Mouse (Mus musculus) hindbrain, postnatal 0 days (tissue): ENCODE measurements at regions not wholly inside any gene's neighbourhood (a gene's known extent, or its start where the extent isn't known, plus 50 kb on each side); places are given as distances from the start of the nearest gene placed in this dataset.

Experiments
- ATAC-seq: fragments of 200-750 bp; cut with Nextera tagmentation; 2 replicates; pipeline ENCODE4 v1.8.0; 2017; ENCODE audit warnings: mild to moderate bottlenecking, moderate TSS enrichment, moderate library complexity
- DNase-seq: peaks from one replicate; pipeline ENCODE4 v3.0.0-alpha.2; 2015; ENCODE audit warnings: low spot score
- H3K27ac ChIP-seq: fragments of 300-500 bp; sonication (generic); 2 replicates; pipeline ENCODE4 v1.5.1; 2014; ENCODE audit warnings: mild to moderate bottlenecking
- H3K27me3 ChIP-seq: fragments of 300-500 bp; sonication (generic); 2 replicates; pipeline ENCODE4 v1.6.1; 2014; ENCODE audit warnings: low read length, mixed read lengths; ENCODE audit not compliant: insufficient read depth
- H3K36me3 ChIP-seq: fragments of 300-500 bp; sonication (generic); 2 replicates; pipeline ENCODE4 v1.6.1; 2014; ENCODE audit warnings: low read length, mixed read lengths; ENCODE audit not compliant: insufficient read depth
- H3K4me1 ChIP-seq: fragments of 300-500 bp; sonication (generic); 2 replicates; pipeline ENCODE4 v1.6.1; 2014; ENCODE audit warnings: antibody characterized with exemption, low read length, mixed read lengths; ENCODE audit not compliant: insufficient read depth
- H3K4me2 ChIP-seq: fragments of 300-500 bp; sonication (generic); 2 replicates; pipeline ENCODE4 v1.6.1; 2014; ENCODE audit warnings: low read depth, mild to moderate bottlenecking, low read length, moderate library complexity, mixed read lengths
- H3K4me3 ChIP-seq: fragments of 300-500 bp; sonication (generic); 2 replicates; pipeline ENCODE4 v1.5.1; 2014; ENCODE audit warnings: low read length
- H3K9ac ChIP-seq: fragments of 300-500 bp; sonication (generic); replicated peaks from 2 replicates; pipeline ENCODE4 v1.6.1; 2014; ENCODE audit warnings: mild to moderate bottlenecking, low read length, moderate library complexity, mixed read lengths
- H3K9me3 ChIP-seq: fragments of 300-500 bp; sonication (generic); 2 replicates; pipeline ENCODE4 v1.6.1; 2016; ENCODE audit warnings: low read length, mixed read lengths
- CTCF ChIP-seq: IDR thresholded peaks from 2 replicates; pipeline ENCODE4 v1.5.1; 2016; ENCODE audit warnings: antibody characterized with exemption, control low read depth, low read depth
- WGBS: fragments of 180-500 bp; shearing (Covaris S2); extraction: QIAGEN DNeasy Blood & Tissue Kit; methylation state at CpG from one replicate; pipeline ENCODE4 v1.1.7; 2014; 5-methylcytosine and 5-hydroxymethylcytosine counted together

DNA sequence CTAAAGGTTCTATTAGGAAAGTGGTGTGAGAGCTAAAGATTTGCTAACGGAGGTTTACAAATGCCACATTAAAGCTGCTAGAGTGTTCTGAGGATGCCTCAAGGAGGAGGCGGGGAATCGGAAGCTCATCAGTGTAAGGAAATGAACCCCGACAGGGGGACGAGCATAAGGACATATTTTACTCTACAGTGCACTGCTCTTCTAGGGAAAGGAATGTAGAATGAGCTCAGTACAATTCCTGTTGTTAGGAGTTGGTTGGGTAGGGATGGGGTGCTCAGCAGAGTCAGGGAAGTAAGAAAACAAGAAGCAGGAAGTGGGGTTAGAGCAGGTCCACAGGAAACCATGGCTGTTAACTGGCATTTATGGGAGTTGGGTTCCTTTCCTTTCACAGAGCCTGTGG is 54.6 kb downstream of the Mex3b start:
- Histone ChIP-seq H3K27ac (no peak overlapping the region), H3K9ac (no peak overlapping the region), H3K4me2 (no peak overlapping the region), H3K4me3 (no peak overlapping the region), H3K36me3 (no peaks in the 10 kb centered on the region), H3K9me3 (no peaks in the 10 kb centered on the region), H3K4me1 (no peaks in the 10 kb centered on the region), H3K27me3 (no peaks in the 10 kb centered on the region)
- ATAC-seq (no peak), DNase-seq (no peak)
- TF ChIP-seq CTCF = no peak
- WGBS = 65% methylated on average over 5 of the region's 5 CpGs

DNA sequence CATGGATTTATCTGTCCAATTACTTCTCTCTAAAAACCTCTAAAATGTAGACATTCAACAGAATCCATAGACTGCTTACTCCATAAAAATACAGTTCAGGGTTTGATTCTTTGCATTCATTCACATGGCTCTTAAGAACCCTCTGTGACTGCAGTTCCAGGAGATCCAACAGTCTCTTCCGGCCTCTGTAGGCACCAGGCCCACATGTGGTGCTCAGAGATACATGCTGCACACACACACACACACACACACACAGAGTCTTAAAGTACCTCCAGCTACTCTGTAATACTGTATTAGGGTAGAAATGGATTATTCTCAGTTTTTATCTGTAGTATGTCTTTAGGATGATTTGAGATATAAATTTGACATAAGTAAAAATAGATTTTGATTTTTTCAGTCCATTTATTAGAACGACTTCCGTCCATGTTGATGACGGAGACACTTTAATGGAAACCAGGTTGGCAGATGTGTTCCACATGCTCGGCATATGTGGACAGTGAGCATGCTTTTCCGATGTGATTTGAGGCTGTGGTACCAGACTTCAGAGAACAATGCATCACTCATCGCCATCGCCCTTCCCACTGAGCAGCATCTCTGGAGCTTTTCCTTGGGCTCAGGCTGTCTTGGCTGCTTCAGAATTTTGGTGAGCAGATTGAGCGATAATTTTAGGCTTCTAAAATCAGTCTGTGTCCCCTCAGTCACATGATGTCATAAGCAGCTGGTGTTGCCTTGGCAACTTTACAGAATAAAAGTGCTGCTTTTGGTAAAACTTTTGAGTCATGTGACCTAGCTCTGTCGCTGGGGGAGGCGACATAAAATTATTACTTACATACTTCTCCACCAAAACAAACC is 56.3 kb downstream of the Mex3b start:
- no peaks in the 10 kb centered on the region for H3K9me3 ChIP-seq
- H3K4me2 ChIP-seq = no peak overlapping the region
- no peak for DNase-seq
- 79% methylated on average over 11 of the region's 11 CpGs for WGBS
- H3K36me3 ChIP-seq = no peaks in the 10 kb centered on the region
- no peak overlapping the region for H3K4me3 ChIP-seq
- no peak overlapping the region for H3K9ac ChIP-seq
- no peaks in the 10 kb centered on the region for H3K4me1 ChIP-seq
- no peak for ATAC-seq
- no peak overlapping the region for H3K27ac ChIP-seq
- TF ChIP-seq CTCF = no peak
- no peaks in the 10 kb centered on the region for H3K27me3 ChIP-seq

DNA sequence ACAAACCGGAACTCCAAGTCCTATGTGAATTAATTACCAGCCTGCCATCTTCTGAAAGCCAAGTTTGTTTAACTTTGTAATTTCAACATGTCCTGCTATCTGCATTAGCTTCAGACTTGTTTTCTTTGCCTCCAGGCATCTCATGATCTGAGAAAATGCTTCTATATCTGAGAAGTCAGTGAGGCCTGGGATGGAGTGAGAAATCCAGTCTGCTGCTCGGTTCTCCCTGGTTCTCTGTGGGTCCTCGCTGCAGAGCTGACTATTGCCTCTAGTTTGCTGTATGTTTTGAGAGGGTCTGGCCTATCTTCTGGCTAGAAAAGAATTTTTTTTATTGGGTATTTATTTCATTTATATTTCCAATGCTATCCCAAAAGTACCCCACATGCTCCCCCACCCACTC is 57.0 kb downstream of the Mex3b start:
- Histone ChIP-seq H3K36me3 (no peaks in the 10 kb centered on the region), H3K9me3 (no peaks in the 10 kb centered on the region), H3K4me1 (no peaks in the 10 kb centered on the region), H3K27ac (no peak overlapping the region), H3K9ac (no peak overlapping the region), H3K27me3 (no peaks in the 10 kb centered on the region), H3K4me3 (no peak overlapping the region), H3K4me2 (no peak overlapping the region)
- ATAC-seq (no peak), DNase-seq (no peak)
- 84% methylated on average over 3 of the region's 3 CpGs for WGBS
- TF ChIP-seq CTCF = no peak

DNA sequence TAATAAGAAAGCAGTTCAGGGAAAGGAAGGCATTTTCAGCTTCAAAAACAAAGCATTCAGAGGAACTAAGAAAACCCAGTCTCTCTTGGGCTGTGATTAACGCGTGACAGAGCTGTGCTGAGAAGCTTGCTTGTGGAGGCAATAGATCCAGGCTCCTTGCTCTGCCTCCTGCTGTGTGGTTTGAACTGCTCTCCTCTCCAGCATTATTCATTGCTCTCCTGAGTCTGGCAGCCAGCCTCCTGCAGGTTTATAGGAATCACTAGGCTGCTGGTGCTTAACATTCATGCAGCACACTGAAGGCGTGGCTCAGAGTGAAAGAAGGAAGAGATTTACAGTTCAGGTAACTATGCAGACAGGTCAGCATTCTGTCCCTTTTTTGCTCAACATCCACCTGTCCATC is 71.2 kb downstream of the Mex3b start:
- no peak overlapping the region for H3K4me3 ChIP-seq
- TF ChIP-seq CTCF = no peak
- no peaks in the 10 kb centered on the region for H3K4me1 ChIP-seq
- H3K27me3 ChIP-seq = no peaks in the 10 kb centered on the region
- no peak overlapping the region for H3K9ac ChIP-seq
- no peak overlapping the region for H3K4me2 ChIP-seq
- WGBS = 16% methylated on average over 3 of the region's 3 CpGs
- no peaks in the 10 kb centered on the region for H3K9me3 ChIP-seq
- H3K36me3 ChIP-seq = no peaks in the 10 kb centered on the region
- no peak overlapping the region for H3K27ac ChIP-seq
- DNase-seq (peak; percentile 20), ATAC-seq (no peak)

DNA sequence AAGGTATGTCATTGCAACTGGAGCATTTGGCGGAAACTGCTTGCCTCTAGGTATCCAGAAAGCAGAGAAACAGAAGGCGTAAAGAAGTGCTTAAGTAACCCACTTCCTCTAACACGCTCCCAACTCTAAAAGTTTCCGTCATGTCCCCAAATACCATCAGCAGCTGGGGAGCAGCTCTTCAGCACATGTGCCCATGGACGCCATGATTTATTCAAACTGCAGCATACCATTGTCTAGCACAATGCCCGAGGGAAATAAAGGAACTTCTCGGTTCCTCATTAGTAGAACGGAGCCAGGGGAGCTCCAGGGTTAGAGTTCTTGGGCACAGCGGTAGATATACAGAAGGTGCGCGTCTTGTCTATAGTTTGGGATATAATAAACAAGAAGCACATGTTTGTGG is 72.4 kb downstream of the Mex3b start:
- no peak for ATAC-seq

DNA sequence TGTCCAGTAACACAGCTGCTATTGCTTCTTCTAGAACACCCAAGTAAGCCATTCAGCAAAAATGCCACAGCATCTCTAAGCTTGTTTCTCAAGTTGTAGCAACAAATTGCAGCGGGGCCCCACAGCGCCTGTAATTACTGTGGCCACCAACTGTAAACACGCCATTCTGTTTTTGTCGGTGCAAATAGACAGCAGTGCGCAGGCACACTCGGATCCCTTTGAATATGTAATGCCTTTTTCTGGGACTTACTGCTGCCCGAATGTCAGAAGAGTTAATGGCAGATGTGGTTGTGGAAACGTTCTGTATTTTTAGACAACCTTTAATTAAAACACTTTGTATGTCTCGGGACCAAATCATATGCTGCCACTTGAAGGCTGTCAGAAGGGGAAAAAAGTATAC is 76.2 kb downstream of the Mex3b start:
- ATAC-seq = no peak
- 71% methylated on average over 9 of the region's 9 CpGs for WGBS

More for the DNA sequence above, 72.4 kb downstream of the Mex3b start:
- Histone ChIP-seq H3K36me3 (no peaks in the 10 kb centered on the region), H3K4me2 (no peak overlapping the region), H3K4me1 (no peaks in the 10 kb centered on the region), H3K4me3 (no peak overlapping the region), H3K27me3 (no peaks in the 10 kb centered on the region), H3K27ac (no peak overlapping the region), H3K9ac (no peak overlapping the region), H3K9me3 (no peaks in the 10 kb centered on the region)
- 73% methylated on average over 11 of the region's 11 CpGs for WGBS
- TF ChIP-seq CTCF = no peak
- no peak for DNase-seq

DNA sequence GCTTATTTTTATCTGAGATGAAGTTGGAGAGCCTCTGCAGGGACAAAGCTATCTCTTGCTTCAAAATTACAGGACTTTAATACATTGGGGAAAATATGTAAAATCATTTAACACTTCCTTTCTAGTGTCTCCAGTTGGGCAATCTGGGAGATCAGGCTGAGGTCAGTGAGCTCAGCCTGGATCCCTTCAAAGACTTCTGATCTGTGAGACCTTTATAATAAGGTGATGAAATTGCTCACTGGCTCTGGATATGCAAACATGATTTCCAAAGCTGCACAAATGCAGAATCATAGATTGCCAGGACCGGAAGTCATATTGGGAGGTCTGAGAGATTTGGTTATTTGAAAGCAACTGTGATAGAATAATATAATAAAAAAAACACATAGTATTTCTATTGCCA is 76.7 kb downstream of the Mex3b start:
- WGBS = 89% methylated on average over 1 of the region's 1 CpGs
- H3K36me3 ChIP-seq = no peaks in the 10 kb centered on the region
- TF ChIP-seq CTCF = no peak
- no peaks in the 10 kb centered on the region for H3K4me1 ChIP-seq
- H3K4me2 ChIP-seq = no peak overlapping the region
- no peak overlapping the region for H3K9ac ChIP-seq
- H3K9me3 ChIP-seq = no peaks in the 10 kb centered on the region
- ATAC-seq (no peak), DNase-seq (no peak)
- no peaks in the 10 kb centered on the region for H3K27me3 ChIP-seq
- no peak overlapping the region for H3K4me3 ChIP-seq
- no peak overlapping the region for H3K27ac ChIP-seq

More for the DNA sequence above, 76.2 kb downstream of the Mex3b start:
- no peak for DNase-seq
- no peak for TF ChIP-seq CTCF
- Histone ChIP-seq H3K9ac (no peak overlapping the region), H3K27me3 (no peaks in the 10 kb centered on the region), H3K36me3 (no peaks in the 10 kb centered on the region), H3K4me1 (no peaks in the 10 kb centered on the region), H3K27ac (no peak overlapping the region), H3K9me3 (no peaks in the 10 kb centered on the region), H3K4me2 (no peak overlapping the region), H3K4me3 (no peak overlapping the region)
